Mouse (Mus musculus) CH12.LX (cell line): Measurements from ENCODE around the gene Vps45. TPM values are rescaled to one million over a fixed set of nuclear protein-coding genes. Genes with fewer than 3 reads are reported as not detected.
"Not testable (repeated sequence)": the region's sequence is repeated elsewhere in the genome, so short reads cannot be mapped to it uniquely, and the experiment has no call there.

ENCODE experiments used
- DNase-seq: peaks from one replicate; pipeline ENCODE4 v3.0.0-alpha.2; 2013; ENCODE audit errors: extremely low read depth
- H3K27ac ChIP-seq: 2 replicates; pipeline ENCODE4 v1.5.1; 2012; ENCODE audit warnings: low read depth, mild to moderate bottlenecking, control low read depth, moderate library complexity; ENCODE audit not compliant: insufficient read depth
- H3K27me3 ChIP-seq: replicated peaks from 2 replicates; pipeline ENCODE3; 2012; ENCODE audit warnings: inconsistent platforms
- H3K36me3 ChIP-seq, 2 experiments: replicated peaks in 1 of 2; 2 replicates each; pipeline versions ENCODE3 to v1.6.1; 2012; ENCODE audit warnings: inconsistent platforms in 1 of 2, low read length in 1 of 2, mild to moderate bottlenecking in 1 of 2, mixed read lengths in 1 of 2, moderate library complexity in 1 of 2; ENCODE audit not compliant: control insufficient read depth in 1 of 2, insufficient read depth in 1 of 2
- H3K4me1 ChIP-seq, 2 experiments: 2 replicates each; pipeline ENCODE4 v1.6.1; 2012; ENCODE audit warnings: inconsistent platforms in 1 of 2, moderate library complexity in 1 of 2; ENCODE audit not compliant: insufficient read depth in 2 of 2, control insufficient read depth in 1 of 2
- H3K4me2 ChIP-seq: 2 replicates; pipeline ENCODE4 v1.6.1; 2012; ENCODE audit warnings: low read depth, mild to moderate bottlenecking, control low read depth; ENCODE audit not compliant: poor library complexity, insufficient read depth, severe bottlenecking
- H3K4me3 ChIP-seq, 3 experiments: fragments of 150-350 bp in 1 of 3; sonication (generic) in 1 of 3; replicated peaks in 1 of 3; 2 replicates each; pipeline versions ENCODE3 to v1.5.1; 2011 to 2012; ENCODE audit warnings: low read depth in 2 of 3, low read length in 2 of 3, mild to moderate bottlenecking in 2 of 3, moderate library complexity in 2 of 3, control low read depth in 1 of 3, improper control_type of control experiment in 1 of 3, inconsistent platforms in 1 of 3, mixed read lengths in 1 of 3; ENCODE audit not compliant: poor library complexity in 1 of 3
- H3K79me2 ChIP-seq: replicated peaks from 2 replicates; pipeline ENCODE4 v1.6.1; 2012; ENCODE audit warnings: mild to moderate bottlenecking, moderate library complexity; ENCODE audit not compliant: control insufficient read depth, poor library complexity, insufficient read depth, severe bottlenecking; ENCODE audit errors: extremely low read depth
- H3K9ac ChIP-seq: 2 replicates; pipeline ENCODE4 v1.6.1; 2012; ENCODE audit warnings: low read depth, mild to moderate bottlenecking, control low read depth, moderate library complexity; ENCODE audit not compliant: insufficient read depth
- H3K9me3 ChIP-seq: replicated peaks from 2 replicates; pipeline ENCODE3; 2012; ENCODE audit warnings: low read length, inconsistent platforms, mixed read lengths
- BHLHE40 ChIP-seq: IDR thresholded peaks from 2 replicates; pipeline ENCODE4 v1.6.1; 2011; ENCODE audit warnings: mild to moderate bottlenecking, low read depth, low read length, improper control_type of control experiment
- CHD1 ChIP-seq: IDR thresholded peaks from 2 replicates; pipeline ENCODE4 v1.6.1; 2012; ENCODE audit warnings: low read depth, low read length, improper control_type of control experiment, inconsistent platforms
- CHD2 ChIP-seq: IDR thresholded peaks from 2 replicates; pipeline ENCODE4 v1.6.1; 2011; ENCODE audit warnings: low read length, improper control_type of control experiment
- CTCF ChIP-seq, 2 experiments: IDR thresholded peaks in 1 of 2; conservative IDR thresholded peaks in 1 of 2; 2 replicates each; pipeline ENCODE4 v1.5.1; 2011 to 2012; ENCODE audit warnings: low read depth in 2 of 2, low read length in 2 of 2, improper control_type of control experiment in 1 of 2, inconsistent platforms in 1 of 2, mild to moderate bottlenecking in 1 of 2, moderate library complexity in 1 of 2
- ELF1 ChIP-seq: IDR thresholded peaks from 2 replicates; pipeline ENCODE4 v1.6.1; 2014; ENCODE audit warnings: low read depth, mild to moderate bottlenecking, inconsistent platforms, low read length, improper control_type of control experiment
- EP300 ChIP-seq: IDR thresholded peaks from 2 replicates; pipeline ENCODE4 v1.6.1; 2011; ENCODE audit warnings: low read length, improper control_type of control experiment
- ETS1 ChIP-seq: conservative IDR thresholded peaks from 2 replicates; pipeline ENCODE4 v1.6.1; 2012; ENCODE audit warnings: low read depth, mild to moderate bottlenecking, inconsistent platforms, low read length, improper control_type of control experiment, moderate library complexity
- GABPA ChIP-seq: IDR thresholded peaks from 2 replicates; pipeline ENCODE4 v1.6.1; 2012; ENCODE audit warnings: low read depth, low read length, improper control_type of control experiment, inconsistent platforms; ENCODE audit not compliant: insufficient replicate concordance
- HCFC1 ChIP-seq: IDR thresholded peaks from 2 replicates; pipeline ENCODE4 v1.6.1; 2012; ENCODE audit warnings: low read depth, mild to moderate bottlenecking, inconsistent platforms, low read length, improper control_type of control experiment
- JUND ChIP-seq: conservative IDR thresholded peaks from 2 replicates; pipeline ENCODE4 v1.6.1; 2011; ENCODE audit warnings: low read depth, low read length, improper control_type of control experiment
- KAT2A ChIP-seq: IDR thresholded peaks from 2 replicates; pipeline ENCODE4 v1.6.1; 2012; ENCODE audit warnings: low read length, improper control_type of control experiment, inconsistent platforms; ENCODE audit not compliant: insufficient replicate concordance
- MAFK ChIP-seq: IDR thresholded peaks from 2 replicates; pipeline ENCODE4 v1.6.1; 2011; ENCODE audit warnings: low read length, improper control_type of control experiment; ENCODE audit not compliant: insufficient replicate concordance
- MAX ChIP-seq: IDR thresholded peaks from 2 replicates; pipeline ENCODE4 v1.6.1; 2011; ENCODE audit warnings: low read length, improper control_type of control experiment
- MAZ ChIP-seq: IDR thresholded peaks from 2 replicates; pipeline ENCODE4 v1.6.1; 2012; ENCODE audit warnings: low read depth, mild to moderate bottlenecking, inconsistent platforms, low read length, improper control_type of control experiment, moderate library complexity
- MXI1 ChIP-seq: IDR thresholded peaks from 2 replicates; pipeline ENCODE4 v1.6.1; 2011; ENCODE audit warnings: mild to moderate bottlenecking, low read depth, low read length, improper control_type of control experiment
- MYC ChIP-seq: IDR thresholded peaks from 2 replicates; pipeline ENCODE4 v1.6.1; 2011; ENCODE audit warnings: low read depth, mild to moderate bottlenecking, improper control_type of control experiment, low read length
- NELFE ChIP-seq: IDR thresholded peaks from 2 replicates; pipeline ENCODE4 v1.6.1; 2011; ENCODE audit warnings: low read depth, low read length, improper control_type of control experiment
- NRF1 ChIP-seq: IDR thresholded peaks from 2 replicates; pipeline ENCODE4 v1.6.1; 2014; ENCODE audit warnings: low read depth, mild to moderate bottlenecking, inconsistent platforms, low read length, improper control_type of control experiment, moderate library complexity
- PAX5 ChIP-seq: IDR thresholded peaks from 2 replicates; pipeline ENCODE4 v1.6.1; 2012; ENCODE audit warnings: low read length, inconsistent platforms, mixed read lengths
- POLR2A ChIP-seq: IDR thresholded peaks from 2 replicates; pipeline ENCODE4 v1.6.1; 2011; ENCODE audit warnings: low read depth, mild to moderate bottlenecking, improper control_type of control experiment, low read length
- POLR2AphosphoS2 ChIP-seq: IDR thresholded peaks from 2 replicates; pipeline ENCODE4 v1.6.1; 2011; ENCODE audit warnings: low read depth, low read length, improper control_type of control experiment
- RCOR1 ChIP-seq: conservative IDR thresholded peaks from 2 replicates; pipeline ENCODE4 v1.6.1; 2012; ENCODE audit warnings: low read depth, mild to moderate bottlenecking, inconsistent platforms, low read length, improper control_type of control experiment
- TBP ChIP-seq: conservative IDR thresholded peaks from 2 replicates; pipeline ENCODE4 v1.6.1; 2011; ENCODE audit warnings: low read depth, low read length, improper control_type of control experiment
- TCF12 ChIP-seq: IDR thresholded peaks from 2 replicates; pipeline ENCODE4 v1.6.1; 2014; ENCODE audit warnings: low read depth, mild to moderate bottlenecking, inconsistent platforms, low read length, improper control_type of control experiment
- USF1 ChIP-seq: IDR thresholded peaks from 2 replicates; pipeline ENCODE4 v1.6.1; 2014; ENCODE audit warnings: low read depth, mild to moderate bottlenecking, inconsistent platforms, low read length, improper control_type of control experiment
- USF2 ChIP-seq: conservative IDR thresholded peaks from 2 replicates; pipeline ENCODE4 v1.6.1; 2011; ENCODE audit warnings: low read depth, low read length, improper control_type of control experiment
- ZMIZ1 ChIP-seq: IDR thresholded peaks from 2 replicates; pipeline ENCODE4 v1.6.1; 2012; ENCODE audit warnings: low read depth, mild to moderate bottlenecking, inconsistent platforms, low read length, improper control_type of control experiment
- ZNF384 ChIP-seq: IDR thresholded peaks from 2 replicates; pipeline ENCODE4 v1.6.1; 2012; ENCODE audit warnings: low read depth, low read length, improper control_type of control experiment, inconsistent platforms
- dilution Hi-C: fragments of 300-500 bp; cut with MboI; formaldehyde crosslinking; loops from 2 replicates; pipeline ENCODE4 v1.14.3; 2020; ENCODE audit warnings: low sequenced_read_pairs; ENCODE audit not compliant: extremely low pct_unique_long_range_greater_than_20kb, extremely low pct_ligation_motif_present
- in situ Hi-C: fragments of 300-500 bp; cut with MboI; formaldehyde crosslinking; loops from 3 replicates; pipeline ENCODE4 v1.14.3; 2019; ENCODE audit warnings: low sequenced_read_pairs, low pct_ligation_motif_present, low pct_unique_long_range_greater_than_20kb, mixed read lengths
- polyA plus RNA-seq: library from polyadenylated mRNA; unstranded; fragments of >175 nt; gene quantifications from 2 replicates; pipeline ENCODE4 v1.2.1, GENCODE M21; 2012; ENCODE audit warnings: low read depth; ENCODE audit not compliant: insufficient read length
- total RNA-seq, 2 experiments: library from RNA; depleted of rRNA; stranded (reverse); fragments of 300-350 nt in 1 of 2; fragments of >200 nt in 1 of 2; gene quantifications; 2 replicates each; pipeline ENCODE4 v1.2.3; 2012 to 2014

Gene Vps45
- total and polyA plus RNA-seq, 3 experiments = 16.2 to 20.8 (median 16.8) TPM

- H3K27me3 ChIP-seq = no peaks in the 10 kb centered on the region
- 0 out of 2 replicates have a peak, but pooled peaks cover 3% of the 10 kb centered on the region for H3K79me2 ChIP-seq
- H3K4me1 ChIP-seq = peaks cover 0 to 13% of the 10 kb centered on the region in 2 experiments; a peak in 2 of 4 replicates
- peaks cover 23 to 53% of the 10 kb centered on the region in 2 experiments for H3K36me3 ChIP-seq
- H3K4me2 ChIP-seq = no peak overlapping the region
- DNase-seq = no peak
- H3K4me3 ChIP-seq = no peak overlapping the region
- dilution Hi-C loops = no loop called here
- TF ChIP-seq ETS1 (no peak), EP300 (no peak), MYC (no peak), MAFK (no peak), NRF1 (no peak), RCOR1 (no peak), CHD2 (no peak), CHD1 (no peak), GABPA (no peak), POLR2A (no peak), MXI1 (no peak), KAT2A (no peak), TBP (no peak), USF1 (no peak), ZMIZ1 (no peak), POLR2AphosphoS2 (no peak), TCF12 (no peak), ELF1 (no peak), MAZ (no peak)
- H3K9ac ChIP-seq = no peak overlapping the region
- H3K27ac ChIP-seq = no peak overlapping the region
- no peaks in the 10 kb centered on the region for H3K9me3 ChIP-seq
- in situ Hi-C loops = loop anchor here (10.0 kb wide), 1 partner anchor 196 kb away; the partner anchor contains the start of gene Prpf3
These were observed 7.1 kb downstream of the Vps45 start for GRCm38 (mm10) chr3:96051186-96051585.

DNA sequence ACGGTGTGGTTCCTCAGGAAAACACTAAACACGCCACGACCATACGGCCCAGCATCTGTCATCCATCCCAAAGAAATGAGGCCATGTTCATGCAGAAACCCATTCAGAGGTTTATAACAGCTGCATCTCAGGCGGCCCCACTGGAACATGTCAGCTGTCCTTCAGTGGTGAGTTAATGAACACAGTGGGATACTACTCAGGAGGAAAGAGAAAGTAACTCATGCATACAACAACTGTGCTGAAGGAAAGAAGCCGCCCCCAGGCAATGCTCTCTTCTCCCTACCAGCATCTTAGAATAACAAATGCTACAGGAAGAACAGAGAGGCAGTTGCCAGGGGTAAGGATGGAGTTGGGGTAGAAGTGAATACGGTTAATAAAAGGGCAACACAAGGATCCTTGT lies 7.5 kb downstream of the Vps45 start:
- H3K79me2 ChIP-seq = 0 out of 2 replicates have a peak, but pooled peaks cover 3% of the 10 kb centered on the region
- H3K4me1 ChIP-seq = peaks cover 0 to 10% of the 10 kb centered on the region in 2 experiments; a peak in 1 of 4 replicates
- H3K36me3 ChIP-seq = peaks cover 27 to 54% of the 10 kb centered on the region in 2 experiments
- H3K4me2 ChIP-seq = no peak overlapping the region
- no peak overlapping the region for H3K9ac ChIP-seq
- DNase-seq = no peak
- H3K27me3 ChIP-seq = no peaks in the 10 kb centered on the region
- dilution Hi-C loops (no loop called here), in situ Hi-C loops (loop anchor here (10.0 kb wide), 1 partner anchor 196 kb away; the partner anchor contains the start of gene Prpf3)
- H3K4me3 ChIP-seq = no peak overlapping the region
- H3K9me3 ChIP-seq = no peaks in the 10 kb centered on the region
- TF ChIP-seq EP300 (no peak), USF1 (no peak), USF2 (no peak), ZNF384 (no peak), KAT2A (no peak), BHLHE40 (no peak), POLR2AphosphoS2 (no peak), PAX5 (no peak), CTCF (conservative IDR thresholded peaks at IDR 0.05 in 1 of 2, IDR thresholded peaks at IDR 0.05 in 1 of 2; ENCODE audit: low read depth in 2 of 2, low read length in 2 of 2) (no peak), ZMIZ1 (no peak), MXI1 (no peak), MYC (no peak), NELFE (no peak), MAX (no peak), HCFC1 (no peak), TCF12 (no peak), NRF1 (no peak), JUND (no peak)
- TF ChIP-seq, all 38 proteins: peak for 0
- no peak overlapping the region for H3K27ac ChIP-seq

DNA sequence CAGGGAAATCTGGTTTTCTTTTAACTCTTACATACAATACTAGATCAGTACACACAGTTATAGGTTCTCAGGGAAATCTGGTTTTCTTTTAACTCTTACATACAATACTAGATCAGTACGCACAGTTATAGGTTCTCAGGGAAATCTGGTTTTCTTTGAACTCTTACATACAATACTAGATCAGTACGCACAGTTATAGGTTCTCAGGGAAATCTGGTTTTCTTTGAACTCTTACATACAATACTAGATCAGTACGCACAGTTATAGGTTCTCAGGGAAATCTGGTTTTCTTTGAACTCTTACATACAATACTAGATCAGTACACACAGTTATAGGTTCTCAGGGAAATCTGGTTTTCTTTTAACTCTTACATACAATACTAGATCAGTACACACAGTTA lies 13.7 kb downstream of the Vps45 start:
- H3K4me2 ChIP-seq, H3K9me3 ChIP-seq, H3K79me2 ChIP-seq, H3K27me3 ChIP-seq, H3K27ac ChIP-seq, H3K9ac ChIP-seq, H3K4me1 ChIP-seq, H3K4me3 ChIP-seq, dilution Hi-C loops, DNase-seq: not testable (repeated sequence)
- in situ Hi-C loops = loop anchor here (5.0 kb wide), 1 partner anchor 52 kb away; no protein-coding TSS in a partner anchor
- H3K36me3 ChIP-seq = peaks cover 34 to 55% of the 10 kb centered on the region in 2 experiments
